Mouse (Mus musculus): ENCODE measurements around the gene Prdm5. TPM values are rescaled to one million over a fixed set of nuclear protein-coding genes. Genes with fewer than 3 reads are reported as not detected.

The Prdm5 gene
- polyA plus RNA-seq, 1 experiment from 2014 or later = 5.5 TPM

GRCm38 (mm10) chr6:65854020-65854419 is 75.2 kb downstream of the Prdm5 start:
- H3K9ac ChIP-seq (replicated peaks; ENCODE audit: low read depth, low read length) = no peak overlapping the region

GRCm38 (mm10) chr6:65854585-65854984 is 75.8 kb downstream of the Prdm5 start:
- H3K4me2 ChIP-seq (ENCODE audit: low read length) = no peak overlapping the region
- no peaks in the 10 kb centered on the region for H3K27me3 ChIP-seq (replicated peaks; ENCODE audit: control insufficient read depth, insufficient read depth, low read length)
- peaks cover 6% of the 10 kb centered on the region for H3K4me1 ChIP-seq (replicated peaks; ENCODE audit: control insufficient read depth, insufficient read depth, low read length)
- ATAC-seq = no peak
- H3K9me3 ChIP-seq (ENCODE audit: control insufficient read depth, low read length) = no peaks in the 10 kb centered on the region
- WGBS = 39% methylated on average over 4 of the region's 4 CpGs
- no peaks in the 10 kb centered on the region for H3K36me3 ChIP-seq (ENCODE audit: control insufficient read depth, insufficient read depth)
- no peak overlapping the region for H3K27ac ChIP-seq (ENCODE audit: low read length)
- no peak overlapping the region for H3K4me3 ChIP-seq (replicated peaks; ENCODE audit: low read length)
- no peak overlapping the region for H3K9ac ChIP-seq (replicated peaks; ENCODE audit: low read depth, low read length)

More at GRCm38 (mm10) chr6:65854020-65854419, 75.2 kb downstream of the Prdm5 start:
- Histone ChIP-seq H3K27ac (ENCODE audit: low read length) (no peak overlapping the region), H3K36me3 (ENCODE audit: control insufficient read depth, insufficient read depth) (no peaks in the 10 kb centered on the region), H3K9me3 (ENCODE audit: control insufficient read depth, low read length) (no peaks in the 10 kb centered on the region), H3K4me2 (ENCODE audit: low read length) (no peak overlapping the region), H3K27me3 (replicated peaks; ENCODE audit: control insufficient read depth, insufficient read depth, low read length) (no peaks in the 10 kb centered on the region), H3K4me3 (replicated peaks; ENCODE audit: low read length) (no peak overlapping the region), H3K4me1 (replicated peaks; ENCODE audit: control insufficient read depth, insufficient read depth, low read length) (peaks cover 8% of the 10 kb centered on the region)
- ATAC-seq = no peak
- 70% methylated on average over 3 of the region's 3 CpGs for WGBS

- H3K27me3 ChIP-seq (replicated peaks; ENCODE audit: control insufficient read depth, insufficient read depth, low read length) = no peaks in the 10 kb centered on the region
- H3K4me3 ChIP-seq (replicated peaks; ENCODE audit: low read length) = no peak overlapping the region
- no peaks in the 10 kb centered on the region for H3K9me3 ChIP-seq (ENCODE audit: control insufficient read depth, low read length)
- no peak overlapping the region for H3K9ac ChIP-seq (replicated peaks; ENCODE audit: low read depth, low read length)
- no peak overlapping the region for H3K27ac ChIP-seq (ENCODE audit: low read length)
- H3K36me3 ChIP-seq (ENCODE audit: control insufficient read depth, insufficient read depth) = no peaks in the 10 kb centered on the region
- WGBS = 71% methylated on average over 5 of the region's 5 CpGs
- H3K4me1 ChIP-seq (replicated peaks; ENCODE audit: control insufficient read depth, insufficient read depth, low read length) = no peaks in the 10 kb centered on the region
- ATAC-seq = no peak
- H3K4me2 ChIP-seq (ENCODE audit: low read length) = no peak overlapping the region
Measured at GRCm38 (mm10) chr6:65860609-65861008, 81.8 kb downstream of the Prdm5 start.

GRCm38 (mm10) chr6:65862836-65863235 is 84.0 kb downstream of the Prdm5 start:
- WGBS = 90% methylated on average over 3 of the region's 3 CpGs

GRCm38 (mm10) chr6:65864233-65864632 is 85.4 kb downstream of the Prdm5 start:
- Histone ChIP-seq H3K4me3 (replicated peaks; ENCODE audit: low read length) (no peak overlapping the region), H3K9ac (replicated peaks; ENCODE audit: low read depth, low read length) (no peak overlapping the region), H3K27ac (ENCODE audit: low read length) (no peak overlapping the region), H3K4me1 (replicated peaks; ENCODE audit: control insufficient read depth, insufficient read depth, low read length) (no peaks in the 10 kb centered on the region), H3K27me3 (replicated peaks; ENCODE audit: control insufficient read depth, insufficient read depth, low read length) (no peaks in the 10 kb centered on the region), H3K4me2 (ENCODE audit: low read length) (no peak overlapping the region), H3K9me3 (ENCODE audit: control insufficient read depth, low read length) (no peaks in the 10 kb centered on the region), H3K36me3 (ENCODE audit: control insufficient read depth, insufficient read depth) (no peaks in the 10 kb centered on the region)
- WGBS = 95% methylated on average over 3 of the region's 3 CpGs
- no peak for ATAC-seq

More at GRCm38 (mm10) chr6:65862836-65863235, 84.0 kb downstream of the Prdm5 start:
- Histone ChIP-seq H3K36me3 (ENCODE audit: control insufficient read depth, insufficient read depth) (no peaks in the 10 kb centered on the region), H3K4me2 (ENCODE audit: low read length) (no peak overlapping the region), H3K4me3 (replicated peaks; ENCODE audit: low read length) (no peak overlapping the region), H3K9me3 (ENCODE audit: control insufficient read depth, low read length) (no peaks in the 10 kb centered on the region), H3K9ac (replicated peaks; ENCODE audit: low read depth, low read length) (no peak overlapping the region), H3K27me3 (replicated peaks; ENCODE audit: control insufficient read depth, insufficient read depth, low read length) (no peaks in the 10 kb centered on the region), H3K27ac (ENCODE audit: low read length) (no peak overlapping the region), H3K4me1 (replicated peaks; ENCODE audit: control insufficient read depth, insufficient read depth, low read length) (no peaks in the 10 kb centered on the region)
- ATAC-seq = no peak

- Histone ChIP-seq H3K4me1 (replicated peaks; ENCODE audit: control insufficient read depth, insufficient read depth, low read length) (no peaks in the 10 kb centered on the region), H3K27ac (ENCODE audit: low read length) (no peak overlapping the region), H3K36me3 (ENCODE audit: control insufficient read depth, insufficient read depth) (no peaks in the 10 kb centered on the region), H3K4me2 (ENCODE audit: low read length) (no peak overlapping the region), H3K9ac (replicated peaks; ENCODE audit: low read depth, low read length) (no peak overlapping the region), H3K9me3 (ENCODE audit: control insufficient read depth, low read length) (no peaks in the 10 kb centered on the region), H3K4me3 (replicated peaks; ENCODE audit: low read length) (no peak overlapping the region), H3K27me3 (replicated peaks; ENCODE audit: control insufficient read depth, insufficient read depth, low read length) (no peaks in the 10 kb centered on the region)
- no peak for ATAC-seq
- WGBS = 83% methylated on average over 5 of the region's 5 CpGs
Measured at GRCm38 (mm10) chr6:65864919-65865318, 86.1 kb downstream of the Prdm5 start.

GRCm38 (mm10) chr6:65865861-65866260 is 87.1 kb downstream of the Prdm5 start:
- no peaks in the 10 kb centered on the region for H3K9me3 ChIP-seq (ENCODE audit: control insufficient read depth, low read length)
- H3K27ac ChIP-seq (ENCODE audit: low read length) = no peak overlapping the region
- H3K36me3 ChIP-seq (ENCODE audit: control insufficient read depth, insufficient read depth) = no peaks in the 10 kb centered on the region
- ATAC-seq = no peak
- H3K9ac ChIP-seq (replicated peaks; ENCODE audit: low read depth, low read length) = no peak overlapping the region
- no peaks in the 10 kb centered on the region for H3K27me3 ChIP-seq (replicated peaks; ENCODE audit: control insufficient read depth, insufficient read depth, low read length)
- 98% methylated on average over 4 of the region's 4 CpGs for WGBS
- no peak overlapping the region for H3K4me2 ChIP-seq (ENCODE audit: low read length)
- H3K4me3 ChIP-seq (replicated peaks; ENCODE audit: low read length) = no peak overlapping the region
- no peaks in the 10 kb centered on the region for H3K4me1 ChIP-seq (replicated peaks; ENCODE audit: control insufficient read depth, insufficient read depth, low read length)

- no peak overlapping the region for H3K27ac ChIP-seq (ENCODE audit: low read length)
- no peak overlapping the region for H3K4me2 ChIP-seq (ENCODE audit: low read length)
- no peak overlapping the region for H3K9ac ChIP-seq (replicated peaks; ENCODE audit: low read depth, low read length)
- H3K36me3 ChIP-seq (ENCODE audit: control insufficient read depth, insufficient read depth) = no peaks in the 10 kb centered on the region
- no peak for ATAC-seq
- no peak overlapping the region for H3K4me3 ChIP-seq (replicated peaks; ENCODE audit: low read length)
- WGBS = 65% methylated on average over 6 of the region's 6 CpGs
- H3K4me1 ChIP-seq (replicated peaks; ENCODE audit: control insufficient read depth, insufficient read depth, low read length) = peaks cover 7% of the 10 kb centered on the region; the same call in 1 of the 2 replicates
- no peaks in the 10 kb centered on the region for H3K9me3 ChIP-seq (ENCODE audit: control insufficient read depth, low read length)
- H3K27me3 ChIP-seq (replicated peaks; ENCODE audit: control insufficient read depth, insufficient read depth, low read length) = no peaks in the 10 kb centered on the region
Measured at GRCm38 (mm10) chr6:65871754-65872278, 93.0 kb downstream of the Prdm5 start.

- Histone ChIP-seq H3K27me3 (replicated peaks; ENCODE audit: control insufficient read depth, insufficient read depth, low read length) (no peaks in the 10 kb centered on the region), H3K4me3 (replicated peaks; ENCODE audit: low read length) (no peak overlapping the region), H3K9ac (replicated peaks; ENCODE audit: low read depth, low read length) (no peak overlapping the region), H3K4me1 (replicated peaks; ENCODE audit: control insufficient read depth, insufficient read depth, low read length) (0 out of 2 replicates have a peak, but pooled peaks cover 2% of the 10 kb centered on the region), H3K9me3 (ENCODE audit: control insufficient read depth, low read length) (no peaks in the 10 kb centered on the region), H3K27ac (ENCODE audit: low read length) (no peak overlapping the region), H3K36me3 (ENCODE audit: control insufficient read depth, insufficient read depth) (no peaks in the 10 kb centered on the region), H3K4me2 (ENCODE audit: low read length) (no peak overlapping the region)
- 92% methylated on average over 1 of the region's 1 CpGs for WGBS
- no peak for ATAC-seq
Measured at GRCm38 (mm10) chr6:65878300-65878699, 99.5 kb downstream of the Prdm5 start.

GRCm38 (mm10) chr6:65888835-65889234 is 110.0 kb downstream of the Prdm5 start:
- Histone ChIP-seq H3K27me3 (replicated peaks; ENCODE audit: control insufficient read depth, insufficient read depth, low read length) (no peaks in the 10 kb centered on the region), H3K27ac (ENCODE audit: low read length) (no peak overlapping the region), H3K4me2 (ENCODE audit: low read length) (no peak overlapping the region), H3K4me1 (replicated peaks; ENCODE audit: control insufficient read depth, insufficient read depth, low read length) (no peaks in the 10 kb centered on the region), H3K36me3 (ENCODE audit: control insufficient read depth, insufficient read depth) (no peaks in the 10 kb centered on the region), H3K9ac (replicated peaks; ENCODE audit: low read depth, low read length) (no peak overlapping the region), H3K4me3 (replicated peaks; ENCODE audit: low read length) (no peak overlapping the region), H3K9me3 (ENCODE audit: control insufficient read depth, low read length) (no peaks in the 10 kb centered on the region)
- ATAC-seq = no peak
- 94% methylated on average over 1 of the region's 1 CpGs for WGBS
